Mouse (Mus musculus) forebrain, postnatal 0 days (tissue): ENCODE data around the gene Mob3b. TPM values are rescaled to one million over a fixed set of nuclear protein-coding genes. Genes with fewer than 3 reads are reported as not detected.

Experiments used
- ATAC-seq: fragments of 200-750 bp; cut with Nextera tagmentation; 2 replicates; pipeline ENCODE4 v1.8.0; 2017; ENCODE audit warnings: mild to moderate bottlenecking, moderate library complexity
- DNase-seq: peaks from one replicate; pipeline ENCODE4 v3.0.0-alpha.2; 2015
- H3K27ac ChIP-seq: fragments of 300-500 bp; sonication (generic); 2 replicates; pipeline ENCODE4 v1.5.1; 2014; ENCODE audit warnings: low read depth, mild to moderate bottlenecking, antibody characterized with exemption, low read length, moderate library complexity, mixed read lengths
- H3K27me3 ChIP-seq: fragments of 300-500 bp; sonication (generic); 2 replicates; pipeline ENCODE4 v1.6.1; 2014; ENCODE audit warnings: mild to moderate bottlenecking, low read length, mixed read lengths; ENCODE audit not compliant: insufficient read depth
- H3K36me3 ChIP-seq: fragments of 300-500 bp; sonication (generic); 2 replicates; pipeline ENCODE4 v1.6.1; 2014; ENCODE audit warnings: mild to moderate bottlenecking, moderate library complexity; ENCODE audit not compliant: insufficient read depth
- H3K4me1 ChIP-seq: fragments of 300-500 bp; sonication (generic); 2 replicates; pipeline ENCODE4 v1.6.1; 2014; ENCODE audit warnings: antibody characterized with exemption; ENCODE audit not compliant: insufficient read depth
- H3K4me2 ChIP-seq: fragments of 300-500 bp; sonication (generic); 2 replicates; pipeline ENCODE4 v1.6.1; 2014; ENCODE audit warnings: low read depth, mild to moderate bottlenecking, moderate library complexity
- H3K4me3 ChIP-seq: fragments of 300-500 bp; sonication (generic); 2 replicates; pipeline ENCODE4 v1.5.1; 2014; ENCODE audit warnings: low read depth, low read length, mixed read lengths
- H3K9ac ChIP-seq: fragments of 300-500 bp; sonication (generic); 2 replicates; pipeline ENCODE4 v1.6.1; 2014; ENCODE audit warnings: mild to moderate bottlenecking
- H3K9me3 ChIP-seq: fragments of 300-500 bp; sonication (generic); 2 replicates; pipeline ENCODE4 v1.6.1; 2016; ENCODE audit warnings: low read length
- CTCF ChIP-seq: sonication (generic); IDR thresholded peaks from 2 replicates; pipeline ENCODE4 v1.5.1; 2016; ENCODE audit warnings: antibody characterized with exemption, control low read depth, low read depth
- WGBS: fragments of 180-500 bp; shearing (Covaris S2); extraction: QIAGEN DNeasy Blood & Tissue Kit; methylation state at CpG from one replicate; pipeline ENCODE4 v1.1.7; 2014; 5-methylcytosine and 5-hydroxymethylcytosine counted together
- polyA plus RNA-seq: library from polyadenylated mRNA; unstranded; fragments of >200 nt; fragmentation: Nextera tagmentation; extraction: Ambion mirVana; gene quantifications from 2 replicates; pipeline ENCODE4 v1.2.1, GENCODE M21; 2015
- total RNA-seq: library from RNA; depleted of rRNA; stranded (reverse); fragments of >200 nt; gene quantifications from 2 replicates; pipeline ENCODE4 v1.2.3, GENCODE M21; 2014

Gene Mob3b
- total and polyA plus RNA-seq, 2 experiments from 2014 or later = 3.0 to 4.3 TPM

DNA sequence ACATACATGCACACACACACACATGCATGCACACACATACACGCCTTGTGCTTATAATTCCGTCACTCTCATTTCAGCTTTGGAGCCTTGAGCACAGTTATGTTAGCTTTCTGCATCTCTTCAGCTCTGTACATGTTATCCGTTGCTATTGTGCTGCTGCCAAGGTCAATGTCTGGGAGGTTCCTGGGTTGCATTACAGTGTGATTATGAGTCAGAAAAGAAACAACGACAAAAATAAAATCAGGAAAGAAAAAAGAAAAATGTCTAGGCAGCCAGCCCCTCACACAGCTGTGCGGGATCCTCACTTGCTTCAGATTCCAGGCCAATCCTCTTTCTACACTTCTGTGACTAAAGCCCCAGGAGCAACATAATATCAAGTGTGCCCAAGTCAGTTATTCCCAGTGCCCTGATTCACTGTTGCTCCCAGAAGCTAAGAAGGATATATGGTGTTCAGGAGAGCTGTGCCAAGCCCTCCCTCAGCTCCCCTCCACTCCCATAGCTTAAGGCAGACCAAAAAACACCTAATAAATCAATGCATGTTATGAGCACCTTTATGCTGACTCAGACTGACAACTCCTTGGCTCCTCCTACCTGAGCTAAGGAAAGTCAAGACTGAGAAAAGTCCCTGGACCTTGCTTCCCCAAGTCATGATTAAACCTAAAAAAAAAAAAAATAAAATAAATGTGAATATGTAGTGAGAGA is 152.1 kb downstream of the Mob3b start:
- H3K4me3 ChIP-seq = no peak overlapping the region
- ATAC-seq (no peak), DNase-seq (no peak)
- H3K27me3 ChIP-seq = no peaks in the 10 kb centered on the region
- TF ChIP-seq CTCF = no peak
- H3K4me1 ChIP-seq = peaks cover 13% of the 10 kb centered on the region; the same call in 1 of the 2 replicates
- 67% methylated on average over 5 of the region's 5 CpGs for WGBS
- H3K4me2 ChIP-seq = no peak overlapping the region
- H3K9ac ChIP-seq = no peak overlapping the region
- no peaks in the 10 kb centered on the region for H3K9me3 ChIP-seq
- no peaks in the 10 kb centered on the region for H3K36me3 ChIP-seq
- H3K27ac ChIP-seq = no peak overlapping the region

DNA sequence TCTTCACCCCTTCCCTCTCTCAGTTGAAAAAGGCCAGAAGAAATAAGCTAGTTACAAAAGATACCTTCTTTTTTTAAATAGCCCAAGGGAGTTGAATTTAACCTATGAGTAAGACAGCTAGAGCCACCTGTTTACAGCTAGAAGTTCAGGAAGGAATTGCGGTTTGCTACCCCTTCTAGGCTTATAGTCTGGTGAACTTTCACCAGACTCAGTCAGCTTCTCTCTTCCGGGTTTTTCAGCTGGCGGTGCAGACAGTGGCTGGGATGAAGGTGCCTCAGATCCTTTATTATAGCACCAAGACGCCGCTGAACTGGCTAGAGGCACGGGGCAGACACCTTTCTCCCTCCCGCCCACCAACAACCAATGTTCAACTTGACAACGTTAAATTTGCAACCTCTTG is 152.8 kb downstream of the Mob3b start:
- no peak for DNase-seq
- H3K27me3 ChIP-seq = no peaks in the 10 kb centered on the region
- H3K4me1 ChIP-seq = peaks cover 13% of the 10 kb centered on the region; the same call in 1 of the 2 replicates
- H3K9me3 ChIP-seq = no peaks in the 10 kb centered on the region
- WGBS = 91% methylated on average over 8 of the region's 8 CpGs
- H3K36me3 ChIP-seq = no peaks in the 10 kb centered on the region
- no peak for ATAC-seq
- no peak overlapping the region for H3K9ac ChIP-seq
- H3K4me2 ChIP-seq = no peak overlapping the region
- TF ChIP-seq CTCF = no peak
- no peak overlapping the region for H3K27ac ChIP-seq
- H3K4me3 ChIP-seq = no peak overlapping the region

DNA sequence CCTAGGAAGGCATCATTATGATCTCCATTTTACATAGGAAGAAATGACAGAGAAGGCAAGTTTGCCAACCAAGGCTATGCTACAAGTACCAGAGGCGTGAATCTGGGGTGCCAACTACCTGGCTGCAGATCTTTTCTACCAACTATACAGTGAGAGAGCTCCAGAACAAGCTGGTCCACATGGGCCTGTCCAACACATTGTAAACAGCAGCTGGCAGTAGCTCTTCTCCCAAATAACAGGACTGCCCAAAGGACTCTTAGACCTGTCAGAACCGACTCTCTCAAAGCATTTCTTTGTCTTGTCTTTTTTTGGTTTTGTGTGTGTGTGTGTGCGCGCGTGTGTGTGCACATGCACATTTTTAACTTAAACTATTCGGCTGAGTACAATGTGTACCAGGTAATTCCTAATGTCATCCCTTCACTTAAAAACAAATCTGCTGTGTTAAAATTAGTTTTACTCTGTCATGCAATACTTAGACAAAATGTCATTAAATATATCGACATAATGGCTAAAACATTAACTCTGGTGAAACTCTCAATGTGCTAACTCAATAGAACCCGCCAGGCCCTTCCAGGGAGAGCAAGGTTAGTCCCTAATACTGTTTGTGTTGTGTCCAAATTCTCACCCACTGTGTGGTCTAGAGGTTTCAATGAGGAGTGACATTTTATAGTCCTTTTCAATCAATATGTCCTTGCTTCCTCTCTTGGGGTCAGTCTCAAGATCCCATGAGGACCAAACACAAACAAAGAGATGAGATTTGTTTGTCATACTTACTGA is 153.5 kb downstream of the Mob3b start:
- peaks cover 13% of the 10 kb centered on the region; the same call in 1 of the 2 replicates for H3K4me1 ChIP-seq
- no peak overlapping the region for H3K9ac ChIP-seq
- no peak for TF ChIP-seq CTCF
- no peaks in the 10 kb centered on the region for H3K27me3 ChIP-seq
- ATAC-seq (no peak), DNase-seq (no peak)
- H3K4me2 ChIP-seq = no peak overlapping the region
- H3K4me3 ChIP-seq = no peak overlapping the region
- H3K36me3 ChIP-seq = no peaks in the 10 kb centered on the region
- no peak overlapping the region for H3K27ac ChIP-seq
- no peaks in the 10 kb centered on the region for H3K9me3 ChIP-seq
- 90% methylated on average over 8 of the region's 8 CpGs for WGBS

DNA sequence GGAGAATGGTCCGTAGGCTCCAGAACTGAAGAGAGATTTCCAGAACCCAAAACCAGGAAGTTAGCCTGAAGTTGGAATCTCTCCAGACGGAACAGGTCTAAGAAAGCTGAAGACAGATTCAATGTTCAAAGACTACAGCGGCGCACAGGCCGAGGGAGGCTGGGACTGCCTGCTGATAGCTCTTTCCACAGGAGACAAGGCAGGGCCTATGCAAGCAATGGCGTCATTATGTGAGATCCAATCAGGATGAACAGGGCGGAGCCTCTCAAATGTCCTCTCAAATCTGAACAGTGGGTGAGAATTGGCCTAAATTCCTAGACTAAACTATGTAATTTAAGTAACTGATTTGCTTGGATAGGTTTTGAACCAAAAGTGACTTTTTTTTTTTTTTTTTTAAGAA is 160.7 kb downstream of the Mob3b start:
- DNase-seq = no peak
- WGBS = 87% methylated on average over 7 of the region's 7 CpGs
- no peaks in the 10 kb centered on the region for H3K9me3 ChIP-seq
- no peak overlapping the region for H3K27ac ChIP-seq
- ATAC-seq = no peak
- H3K4me2 ChIP-seq = no peak overlapping the region
- TF ChIP-seq CTCF = no peak
- no peaks in the 10 kb centered on the region for H3K27me3 ChIP-seq
- H3K4me3 ChIP-seq = no peak overlapping the region
- H3K9ac ChIP-seq = no peak overlapping the region
- H3K4me1 ChIP-seq = peaks cover 12% of the 10 kb centered on the region; the same call in 1 of the 2 replicates
- H3K36me3 ChIP-seq = no peaks in the 10 kb centered on the region

DNA sequence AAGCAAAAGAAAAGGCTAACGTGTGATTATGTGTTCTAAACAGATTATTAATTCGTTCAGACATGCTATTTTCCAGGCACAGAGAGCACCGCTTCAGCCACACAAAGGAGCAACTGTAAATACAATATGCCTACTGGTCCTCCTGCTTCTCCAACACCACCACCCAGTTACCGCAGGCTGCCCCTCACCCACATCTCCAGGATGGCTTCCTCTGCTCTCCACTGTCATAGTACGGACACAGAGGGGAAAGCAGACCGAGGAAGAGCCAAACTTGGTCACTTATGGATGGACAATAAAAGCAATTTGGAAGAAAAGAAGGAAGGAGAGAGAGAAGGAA is 163.7 kb downstream of the Mob3b start:
- Histone ChIP-seq H3K9ac (0 out of 2 replicates have a peak overlapping the region, but pooled peaks have one; percentile 40), H3K9me3 (no peaks in the 10 kb centered on the region), H3K27me3 (no peaks in the 10 kb centered on the region), H3K4me1 (peaks cover 12% of the 10 kb centered on the region; the same call in 1 of the 2 replicates), H3K36me3 (no peaks in the 10 kb centered on the region), H3K4me2 (peak overlapping the region; percentile 44), H3K4me3 (peak overlapping the region; percentile 25; the same call in 1 of the 2 replicates), H3K27ac (peak overlapping the region; percentile 68)
- DNase-seq (no peak), ATAC-seq (no peak; the same call in 1 of the 2 replicates)
- TF ChIP-seq CTCF = no peak
- 13% methylated on average over 6 of the region's 6 CpGs for WGBS

DNA sequence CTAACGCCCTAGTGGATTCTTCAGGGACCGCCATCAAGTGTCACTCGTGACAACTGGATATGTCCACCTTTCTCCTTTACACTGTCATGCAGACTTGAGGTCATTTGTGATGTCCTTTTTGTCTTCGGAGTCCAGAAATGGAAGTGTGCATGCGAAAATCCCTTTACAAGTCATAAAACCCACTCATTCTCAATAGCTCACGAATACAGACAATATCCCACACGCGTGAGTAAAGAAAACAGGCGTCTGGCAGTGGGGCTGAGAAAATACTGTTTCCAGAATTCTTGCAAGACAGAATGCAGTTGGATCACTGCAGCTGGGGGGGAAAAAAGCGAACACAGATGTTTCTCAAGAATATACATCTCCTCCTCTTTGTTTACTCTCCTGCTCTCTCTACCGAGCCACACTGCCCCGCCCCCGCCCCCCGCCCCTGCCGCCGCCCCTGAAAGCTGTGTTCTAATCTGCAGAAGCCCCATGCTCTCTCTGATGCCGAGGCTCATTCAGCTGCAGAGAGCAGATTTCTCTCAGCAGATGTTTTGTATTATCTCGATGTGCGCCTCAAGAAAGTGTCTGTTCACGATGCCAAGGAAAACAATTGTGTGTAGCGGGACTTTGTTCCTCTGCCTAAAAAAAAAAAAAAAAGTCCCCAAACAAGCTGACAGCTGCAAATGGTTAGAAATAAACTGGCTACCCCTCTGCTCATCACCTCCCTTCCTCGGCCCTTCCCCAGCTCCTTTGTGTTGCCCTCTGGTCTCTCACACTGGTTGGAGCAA is 164.2 kb downstream of the Mob3b start:
- Histone ChIP-seq H3K9ac (peak overlapping the region; percentile 40; the same call in 1 of the 2 replicates), H3K36me3 (no peaks in the 10 kb centered on the region), H3K27me3 (no peaks in the 10 kb centered on the region), H3K4me2 (peak overlapping the region; percentile 44), H3K4me3 (peak overlapping the region; percentile 25), H3K9me3 (no peaks in the 10 kb centered on the region), H3K27ac (peak overlapping the region; percentile 68), H3K4me1 (peaks cover 12% of the 10 kb centered on the region; the same call in 1 of the 2 replicates)
- TF ChIP-seq CTCF = 0 out of 2 replicates have a peak, but pooled peaks have one; percentile 3
- ATAC-seq = peak; percentile 87
- peak; percentile 57 for DNase-seq
- WGBS = 21% methylated on average over 22 of the region's 22 CpGs
